Mouse (Mus musculus) CH12.LX (cell line): ENCODE measurements around the gene Hnrnpa3.

ENCODE experiments used
- CHD1 ChIP-seq: IDR thresholded peaks from 2 replicates; pipeline ENCODE4 v1.6.1; 2012; ENCODE audit warnings: low read depth, low read length, improper control_type of control experiment, inconsistent platforms
- CTCF ChIP-seq, 2 experiments: IDR thresholded peaks in 1 of 2; conservative IDR thresholded peaks in 1 of 2; 2 replicates each; pipeline ENCODE4 v1.5.1; 2011 to 2012; ENCODE audit warnings: low read depth in 2 of 2, low read length in 2 of 2, improper control_type of control experiment in 1 of 2, inconsistent platforms in 1 of 2, mild to moderate bottlenecking in 1 of 2, moderate library complexity in 1 of 2
- POLR2A ChIP-seq: IDR thresholded peaks from 2 replicates; pipeline ENCODE4 v1.6.1; 2011; ENCODE audit warnings: low read depth, mild to moderate bottlenecking, improper control_type of control experiment, low read length
- POLR2AphosphoS2 ChIP-seq: IDR thresholded peaks from 2 replicates; pipeline ENCODE4 v1.6.1; 2011; ENCODE audit warnings: low read depth, low read length, improper control_type of control experiment

DNA sequence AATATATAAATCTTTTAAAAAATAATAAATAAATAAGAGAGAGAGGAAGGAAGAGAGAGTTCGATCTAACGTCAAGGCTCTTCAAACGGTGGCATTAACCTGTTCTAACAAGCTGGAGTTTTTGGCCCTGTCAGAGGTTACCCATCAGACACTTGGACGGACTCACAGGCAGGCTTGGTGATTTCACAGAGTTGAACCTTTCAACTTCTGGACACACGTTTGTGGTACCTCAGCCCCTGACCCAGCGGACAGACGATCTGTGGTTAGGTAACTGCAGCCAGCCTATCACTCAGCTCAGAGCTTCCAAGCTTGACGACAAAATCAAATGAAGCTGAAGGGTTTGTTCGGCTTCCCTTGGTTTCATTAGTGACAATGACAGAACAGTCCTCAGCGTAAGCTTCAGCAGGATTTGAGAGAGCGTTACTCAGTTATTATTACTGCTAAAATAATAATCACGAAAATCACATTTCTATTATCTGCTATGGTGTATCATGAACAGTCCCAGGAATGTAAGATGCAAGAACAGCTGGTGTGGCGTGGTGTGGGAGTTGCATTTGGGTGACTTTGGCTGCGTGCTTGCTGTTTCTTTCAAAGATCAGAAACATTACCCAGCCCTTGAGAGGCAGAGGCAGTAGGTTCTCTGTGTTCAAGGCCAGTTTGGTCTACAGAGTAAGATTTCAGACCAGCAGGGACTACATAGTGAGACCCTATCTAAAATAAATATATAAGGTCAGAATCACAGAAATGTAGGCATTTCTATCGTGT, 47.8 kb upstream of the Hnrnpa3 start:
- no peak for TF ChIP-seq CHD1
- TF ChIP-seq POLR2AphosphoS2 = no peak
- no peak for TF ChIP-seq CTCF (conservative IDR thresholded peaks at IDR 0.05 in 1 of 2, IDR thresholded peaks at IDR 0.05 in 1 of 2; ENCODE audit: low read depth in 2 of 2, low read length in 2 of 2)
- no peak for TF ChIP-seq POLR2A
